16 mouse cellular contexts compared by ENCODE assay signal in genomic region chr14:111583076-111583475, GRCm38 (mm10).
DNase-seq lines count a peak whose midpoint lies in the region; ATAC-seq and TF ChIP-seq lines count a peak whose summit lies in the region.
"Had no signal": no experiment of that assay in that cellular context is flagged by ENCODE, and none has a peak within 500 bp of the region (broad histone marks: within the 10 kb centered on the region; RNA-seq: fewer than 3 reads in every experiment).

No protein-coding gene starts in this region.

- WGBS in forebrain, embryonic 13.5 days = 75% methylated on average over 6 of the region's 6 CpGs
- 85% methylated on average over 6 of the region's 6 CpGs for WGBS in forebrain, embryonic 11.5 days

- H3K27ac ChIP-seq in forebrain, embryonic 13.5 days = no peak overlapping the region
- no peak overlapping the region for H3K27ac ChIP-seq in forebrain, embryonic 11.5 days (ENCODE audit: low read depth, low read length)
- peak overlapping the region; percentile 36; the same call in 1 of the 2 replicates for H3K27ac ChIP-seq in layer of hippocampus, adult 2 months
- H3K27ac ChIP-seq: limb, embryonic 12.5 days; liver, embryonic 15.5 days; midbrain, embryonic 12.5 days had no signal

- no peak for DNase-seq in forebrain, embryonic 11.5 days (ENCODE audit: low spot score)
- DNase-seq in layer of hippocampus, adult 2 months (ENCODE audit: low spot score in 2 of 2) = peak in 1 of 2 experiments; percentile 18
- no peak for DNase-seq in layer of hippocampus, adult 9-11 months
- peak; percentile 18 for DNase-seq in A20 (ENCODE audit: low read depth, low spot score)
- peak; percentile 64 for DNase-seq in brain, embryonic 14.5 days (ENCODE audit: low read depth)
- no peak for DNase-seq in urinary bladder, postnatal 4 days (ENCODE audit: low spot score in 2 of 2)
- no peak for DNase-seq in kidney, postnatal 25 days
- DNase-seq: adrenal gland, postnatal 10 days; lung, postnatal 4 days; right cerebral cortex, postnatal 14 days had no signal

- no peaks in the 10 kb centered on the region for H3K27me3 ChIP-seq in forebrain, embryonic 13.5 days
- H3K27me3 ChIP-seq in forebrain, embryonic 11.5 days (ENCODE audit: control insufficient read depth, insufficient read depth, low read length) = no peaks in the 10 kb centered on the region
- H3K27me3 ChIP-seq: limb, embryonic 12.5 days; liver, embryonic 15.5 days; midbrain, embryonic 12.5 days had no signal

- H3K9me3 ChIP-seq in forebrain, embryonic 13.5 days (replicated peaks) = no peaks in the 10 kb centered on the region
- no peaks in the 10 kb centered on the region for H3K9me3 ChIP-seq in forebrain, embryonic 11.5 days (ENCODE audit: control insufficient read depth, low read length)
- H3K9me3 ChIP-seq: limb, embryonic 12.5 days; liver, embryonic 15.5 days; midbrain, embryonic 12.5 days had no signal

- no peaks in the 10 kb centered on the region for H3K4me1 ChIP-seq in forebrain, embryonic 13.5 days
- H3K4me1 ChIP-seq in forebrain, embryonic 11.5 days (replicated peaks; ENCODE audit: control insufficient read depth, insufficient read depth, low read length) = no peaks in the 10 kb centered on the region
- H3K4me1 ChIP-seq: limb, embryonic 12.5 days; liver, embryonic 15.5 days; midbrain, embryonic 12.5 days had no signal

- peak; percentile 80 for TF ChIP-seq CTCF in layer of hippocampus, adult 2 months (conservative IDR thresholded peaks at IDR 0.05)
- TF ChIP-seq CTCF in brain, embryonic 14.5 days (IDR thresholded peaks at IDR 0.05; ENCODE audit: borderline replicate concordance, extremely low read depth, insufficient read depth, insufficient read length) = no peak

- TF ChIP-seq POLR2A in brain, embryonic 14.5 days (IDR thresholded peaks at IDR 0.05; ENCODE audit: borderline replicate concordance, extremely low read depth, insufficient read depth, insufficient read length, poor library complexity, severe bottlenecking) = no peak

- H3K4me3 ChIP-seq in forebrain, embryonic 13.5 days = no peak overlapping the region
- H3K4me3 ChIP-seq in forebrain, embryonic 11.5 days (ENCODE audit: low read depth, low read length) = no peak overlapping the region
- H3K4me3 ChIP-seq in layer of hippocampus, adult 2 months = no peak overlapping the region
- H3K4me3 ChIP-seq: limb, embryonic 12.5 days; liver, embryonic 15.5 days; midbrain, embryonic 12.5 days had no signal

- H3K36me3 ChIP-seq in forebrain, embryonic 13.5 days (ENCODE audit: poor library complexity, severe bottlenecking) = no peaks in the 10 kb centered on the region
- no peaks in the 10 kb centered on the region for H3K36me3 ChIP-seq in forebrain, embryonic 11.5 days (ENCODE audit: control insufficient read depth, insufficient read depth, low read length)
- H3K36me3 ChIP-seq: limb, embryonic 12.5 days; liver, embryonic 15.5 days; midbrain, embryonic 12.5 days had no signal

- peak; percentile 61; the same call in 1 of the 2 replicates for ATAC-seq in forebrain, embryonic 13.5 days
- ATAC-seq in forebrain, embryonic 11.5 days (replicated peaks; ENCODE audit: low FRiP score) = no peak
- ATAC-seq: CD4-positive, CD25-positive, alpha-beta regulatory T cell, adult 4 months; inflammation-experienced regulatory T-cells, adult 6 months had no signal

- H3K4me2 ChIP-seq in forebrain, embryonic 13.5 days = no peak overlapping the region
- H3K4me2 ChIP-seq in forebrain, embryonic 11.5 days (ENCODE audit: low read depth, low read length, severe bottlenecking) = no peak overlapping the region
- H3K4me2 ChIP-seq: limb, embryonic 12.5 days; liver, embryonic 15.5 days; midbrain, embryonic 12.5 days had no signal

- no peak overlapping the region for H3K9ac ChIP-seq in forebrain, embryonic 13.5 days
- no peak overlapping the region for H3K9ac ChIP-seq in forebrain, embryonic 11.5 days (ENCODE audit: low read length)
- H3K9ac ChIP-seq: limb, embryonic 12.5 days; liver, embryonic 15.5 days; midbrain, embryonic 12.5 days had no signal

Comparison
In these comparisons a context has a peak if more than half of its experiments do, and no peak if none do; other contexts are left out.
1. DNase-seq: peak in A20 (single experiment) and brain, embryonic 14.5 days (single experiment); none in forebrain, embryonic 11.5 days (single experiment), layer of hippocampus, adult 9-11 months (single experiment), urinary bladder, postnatal 4 days (0 of 2) and kidney, postnatal 25 days (0 of 2).